Mouse (Mus musculus) thymus, adult 2 months (tissue): ENCODE results near the gene Trappc2.

Experiments
- CTCF ChIP-seq: fragments of 200-500 bp; IDR thresholded peaks from 2 replicates; pipeline ENCODE4 v1.5.1; 2012; ENCODE audit warnings: mild to moderate bottlenecking, control low read depth, low read length, moderate library complexity, borderline replicate concordance; ENCODE audit not compliant: control insufficient read depth, poor library complexity, insufficient read depth; ENCODE audit errors: extremely low read depth
- POLR2A ChIP-seq: fragments of 200-500 bp; IDR thresholded peaks from 2 replicates; pipeline ENCODE4 v1.6.1; 2012; ENCODE audit warnings: mild to moderate bottlenecking, low read length, control low read depth, moderate library complexity; ENCODE audit not compliant: control insufficient read depth, poor library complexity, insufficient read depth; ENCODE audit errors: extremely low read depth

- TF ChIP-seq POLR2A, result no peak
- TF ChIP-seq CTCF, result no peak
Observed at GRCm38 (mm10) chrX:166453532-166453931, 13.2 kb downstream of the Trappc2 start.
